Mouse (Mus musculus) liver, adult 2 months (tissue): Measurements from ENCODE around the gene Mecom.

ENCODE experiments used
- CTCF ChIP-seq: fragments of 200-500 bp; IDR thresholded peaks from 2 replicates; pipeline ENCODE4 v1.5.1; 2011; ENCODE audit warnings: low read depth, low read length, control low read depth
- POLR2A ChIP-seq: fragments of 200-500 bp; IDR thresholded peaks from 2 replicates; pipeline ENCODE4 v1.6.1; 2011; ENCODE audit warnings: low read length, control low read depth; ENCODE audit not compliant: insufficient read depth; ENCODE audit errors: extremely low read depth

GRCm38 (mm10) chr3:30505741-30506251, 42.0 kb downstream of the Mecom start:
- TF ChIP-seq CTCF = no peak
- no peak for TF ChIP-seq POLR2A
